Mouse (Mus musculus) stomach, postnatal 0 days (tissue): ENCODE data around the gene Qsox1.

Source experiments
- CTCF ChIP-seq: IDR thresholded peaks from 2 replicates; pipeline ENCODE4 v1.5.1; 2016; ENCODE audit warnings: antibody characterized with exemption, low read depth, mild to moderate bottlenecking, moderate library complexity
- EP300 ChIP-seq: optimal IDR thresholded peaks from 2 replicates; pipeline ENCODE3; 2016; ENCODE audit warnings: antibody characterized with exemption

DNA sequence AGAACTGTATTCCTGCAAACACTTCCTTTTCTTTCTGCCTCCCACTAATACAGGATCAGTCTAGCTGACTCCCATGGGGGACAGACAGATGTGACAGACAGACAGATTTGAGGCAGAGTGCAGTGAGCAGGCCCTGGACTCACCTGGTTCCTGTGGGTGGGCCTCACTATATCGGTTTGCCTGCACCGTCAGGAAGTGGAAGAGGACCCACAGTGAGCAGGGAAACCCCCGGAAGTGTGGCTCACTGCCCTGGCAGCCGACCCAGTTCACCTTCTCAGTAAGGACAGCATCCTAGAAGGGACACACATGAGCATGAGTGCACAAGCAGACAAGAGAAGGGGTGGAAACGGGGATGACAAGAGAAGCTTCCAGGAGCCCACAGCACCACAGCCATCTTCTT, 30.3 kb downstream of the Qsox1 start:
- TF ChIP-seq CTCF (no peak), EP300 (no peak)
